In genomic region chr5:111150581-111150980, GRCm38 (mm10) we compare ENCODE assay signal across 29 mouse cellular contexts.
DNase-seq lines count a peak whose midpoint lies in the region; ATAC-seq lines count a peak whose summit lies in the region.
"Had no signal": no experiment of that assay in that cellular context is flagged by ENCODE, and none has a peak within 500 bp of the region (broad histone marks: within the 10 kb centered on the region; RNA-seq: fewer than 3 reads in every experiment).

No protein-coding gene starts in this region.

- H3K4me2 ChIP-seq in midbrain, embryonic 15.5 days = no peak overlapping the region
- no peak overlapping the region for H3K4me2 ChIP-seq in midbrain, embryonic 13.5 days (replicated peaks)
- H3K4me2 ChIP-seq: embryonic facial prominence, embryonic 12.5 days; heart, embryonic 12.5 days; hindbrain, embryonic 13.5 days; neural tube, embryonic 15.5 days had no signal

- H3K4me3 ChIP-seq in midbrain, embryonic 15.5 days = no peak overlapping the region
- H3K4me3 ChIP-seq in midbrain, embryonic 13.5 days (replicated peaks) = no peak overlapping the region
- H3K4me3 ChIP-seq: embryonic facial prominence, embryonic 12.5 days; heart, embryonic 12.5 days; hindbrain, embryonic 13.5 days; midbrain, embryonic 10.5 days; neural tube, embryonic 15.5 days had no signal

- no peaks in the 10 kb centered on the region for H3K27me3 ChIP-seq in midbrain, embryonic 15.5 days (replicated peaks)
- H3K27me3 ChIP-seq in midbrain, embryonic 13.5 days = no peaks in the 10 kb centered on the region
- H3K27me3 ChIP-seq: embryonic facial prominence, embryonic 12.5 days; hindbrain, embryonic 13.5 days; neural tube, embryonic 15.5 days had no signal

- DNase-seq in frontal cortex, postnatal 10 days (ENCODE audit: low spot score in 2 of 2) = no peak
- no peak for DNase-seq in heart, adult 11 months
- no peak for DNase-seq in gastrocnemius, postnatal 10 days
- DNase-seq: adrenal gland, postnatal 10 days; cerebellum, adult 11 months; cerebellum, adult 9-10 months; cerebellum, postnatal 36 days; gastrocnemius, postnatal 14 days; heart, adult 18-20 months; heart, postnatal 4 days; kidney, adult 18-20 months; kidney, postnatal 10 days; layer of hippocampus, postnatal 36 days; liver; lung, adult 2 months; lung, postnatal 10 days; retina, postnatal 1 day had no signal

- WGBS in midbrain, embryonic 15.5 days = 96% methylated on average over 14 of the region's 14 CpGs
- WGBS in midbrain, embryonic 13.5 days = 94% methylated on average over 14 of the region's 14 CpGs

- no peak overlapping the region for H3K9ac ChIP-seq in midbrain, embryonic 15.5 days
- no peak overlapping the region for H3K9ac ChIP-seq in midbrain, embryonic 13.5 days (replicated peaks)
- H3K9ac ChIP-seq: embryonic facial prominence, embryonic 12.5 days; heart, embryonic 12.5 days; hindbrain, embryonic 13.5 days; liver, embryonic 14.5 days; neural tube, embryonic 15.5 days had no signal

- ATAC-seq in frontal cortex, adult (ENCODE audit: low TSS enrichment) = peak; percentile 88; the same call in 1 of the 2 replicates
- no peak for ATAC-seq in midbrain, embryonic 15.5 days (replicated peaks)
- no peak for ATAC-seq in midbrain, embryonic 13.5 days
- peak; percentile 79 for ATAC-seq in CD4-positive, CD25-positive, alpha-beta regulatory T cell, adult 4 months
- peak; percentile 69 for ATAC-seq in inflammation-experienced regulatory T-cells, adult 6 months
- ATAC-seq: forebrain, embryonic 14.5 days had no signal

- no peaks in the 10 kb centered on the region for H3K9me3 ChIP-seq in midbrain, embryonic 15.5 days
- H3K9me3 ChIP-seq in midbrain, embryonic 13.5 days = no peaks in the 10 kb centered on the region
- H3K9me3 ChIP-seq: embryonic facial prominence, embryonic 12.5 days; heart, embryonic 12.5 days; hindbrain, embryonic 13.5 days; midbrain, embryonic 10.5 days; neural tube, embryonic 15.5 days had no signal

- H3K4me1 ChIP-seq in midbrain, embryonic 15.5 days = peaks cover 28% of the 10 kb centered on the region
- H3K4me1 ChIP-seq in midbrain, embryonic 13.5 days (replicated peaks) = peaks cover 47% of the 10 kb centered on the region

- no peaks in the 10 kb centered on the region for H3K36me3 ChIP-seq in midbrain, embryonic 15.5 days (replicated peaks)
- no peaks in the 10 kb centered on the region for H3K36me3 ChIP-seq in midbrain, embryonic 13.5 days
- H3K36me3 ChIP-seq: embryonic facial prominence, embryonic 12.5 days; heart, embryonic 12.5 days; hindbrain, embryonic 13.5 days; midbrain, embryonic 10.5 days; neural tube, embryonic 15.5 days had no signal

- H3K27ac ChIP-seq in midbrain, embryonic 15.5 days = 0 out of 2 replicates have a peak overlapping the region, but pooled peaks have one; percentile 27
- H3K27ac ChIP-seq in midbrain, embryonic 13.5 days = no peak overlapping the region
- H3K27ac ChIP-seq: embryonic facial prominence, embryonic 12.5 days; liver, embryonic 14.5 days; midbrain, embryonic 10.5 days; neural tube, embryonic 15.5 days had no signal

Comparison
In these comparisons a context has a peak if more than half of its experiments do, and no peak if none do; other contexts are left out.
1. ATAC-seq: peak in frontal cortex, adult (single experiment), CD4-positive, CD25-positive, alpha-beta regulatory T cell, adult 4 months (single experiment) and inflammation-experienced regulatory T-cells, adult 6 months (single experiment); none in midbrain, embryonic 15.5 days (single experiment) and midbrain, embryonic 13.5 days (single experiment).